Mouse (Mus musculus) CD4-positive naive resting alpha-beta T cell, adult 76 days (primary cell): ENCODE results near the gene Pnck. TPM values are rescaled to one million over a fixed set of nuclear protein-coding genes. Genes with fewer than 3 reads are reported as not detected.

Source experiments
- total RNA-seq: library from RNA; stranded (reverse); gene quantifications from one replicate; pipeline ENCODE4 v1.2.4, GENCODE M21; 2023

Gene Pnck
- 0.79 TPM for total RNA-seq

GRCm38 (mm10) chrX:73659575-73660283, at the start of gene Pnck:
TSS of gene Pnck (minus strand) at chrX:73660117.

GRCm38 (mm10) chrX:73672879-73673618, 13.1 kb upstream of the Pnck start, which contains the start of gene Slc6a8:
TSS of gene Slc6a8 (plus strand) at chrX:73673150.

GRCm38 (mm10) chrX:73639255-73639675, 20.7 kb downstream of the Pnck start, which contains the start of gene Dusp9:
TSS of gene Dusp9 (plus strand) at chrX:73639419.

Other genes starting within 250 kb of the Pnck start
- gene Zfp92, start 249.0 kb downstream of the Pnck start, total RNA-seq: not detected
- 0.59 TPM for gene Trex2, start 224.8 kb downstream of the Pnck start, total RNA-seq
- gene Haus7, start 201.1 kb downstream of the Pnck start, total RNA-seq: 15.4 TPM
- 1.1 TPM for gene Bgn, start 176.5 kb downstream of the Pnck start, total RNA-seq
- not detected for gene Atp2b3, start 157.0 kb downstream of the Pnck start, total RNA-seq
- 0.21 TPM for gene Dusp9, start 20.7 kb downstream of the Pnck start, total RNA-seq
- gene Slc6a8, start 13.0 kb upstream of the Pnck start, total RNA-seq: 0.29 TPM
- 94.2 TPM for gene Bcap31, start 56.1 kb upstream of the Pnck start, total RNA-seq
- 32.2 TPM for gene Abcd1, start 56.5 kb upstream of the Pnck start, total RNA-seq
- gene Plxnb3, start 97.0 kb upstream of the Pnck start, total RNA-seq: not detected
- gene Srpk3, start 114.3 kb upstream of the Pnck start, total RNA-seq: 9.1 TPM
- gene Idh3g, start 126.8 kb upstream of the Pnck start, total RNA-seq: 139 TPM
- 109 TPM for gene Ssr4, start 126.9 kb upstream of the Pnck start, total RNA-seq
- gene Pdzd4, start 164.9 kb upstream of the Pnck start, total RNA-seq: 1.1 TPM
- gene Avpr2, start 232.0 kb upstream of the Pnck start, total RNA-seq: not detected
- 61.1 TPM for gene L1cam, start 236.0 kb upstream of the Pnck start, total RNA-seq